Mouse (Mus musculus): Measurements from ENCODE around the gene Zbtb44. TPM values are rescaled to one million over a fixed set of nuclear protein-coding genes. Genes with fewer than 3 reads are reported as not detected.

Zbtb44 gene
- polyA plus RNA-seq, 1 experiment: 12.3 TPM

DNA sequence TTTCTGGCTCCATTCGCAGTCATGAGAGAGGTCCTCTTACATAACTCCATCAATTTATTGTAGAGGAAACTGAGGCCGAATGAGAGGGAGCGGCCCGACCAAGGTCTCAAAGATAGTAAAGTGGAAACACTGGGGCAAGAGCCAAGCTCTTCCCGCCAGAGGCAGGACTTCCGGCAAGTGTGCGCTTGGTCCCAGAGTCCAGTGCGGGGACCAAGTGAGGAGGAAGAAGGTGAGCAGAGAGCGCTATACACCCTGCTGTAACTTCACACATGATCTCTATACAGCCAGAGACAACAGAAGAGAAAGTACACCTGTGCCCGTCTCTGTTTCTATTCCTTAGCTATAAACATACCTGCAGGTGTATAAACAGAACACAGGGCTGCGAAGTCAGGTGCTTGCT lies 86.6 kb downstream of the Zbtb44 start:
- H3K4me3 ChIP-seq (ENCODE audit: insufficient read depth, low read depth, low read length): no peak overlapping the region
- H3K4me1 ChIP-seq (ENCODE audit: control insufficient read depth, insufficient read depth, insufficient read length, low read length): peaks cover 2% of the 10 kb centered on the region; the same call in 1 of the 2 replicates
- H3K27ac ChIP-seq (replicated peaks; ENCODE audit: low read depth, low read length): no peak overlapping the region

- H3K4me1 ChIP-seq (ENCODE audit: control insufficient read depth, insufficient read depth, insufficient read length, low read length): peaks cover 2% of the 10 kb centered on the region; the same call in 1 of the 2 replicates
- H3K4me3 ChIP-seq (ENCODE audit: insufficient read depth, low read depth, low read length): no peak overlapping the region
- no peak overlapping the region for H3K27ac ChIP-seq (replicated peaks; ENCODE audit: low read depth, low read length)
These were observed 87.0 kb downstream of the Zbtb44 start for GRCm38 (mm10) chr9:31117488-31117887.

GRCm38 (mm10) chr9:31118520-31119298 lies 88.3 kb downstream of the Zbtb44 start:
- Histone ChIP-seq H3K4me1 (ENCODE audit: control insufficient read depth, insufficient read depth, insufficient read length, low read length) (peaks cover 2% of the 10 kb centered on the region; the same call in 1 of the 2 replicates), H3K4me3 (ENCODE audit: insufficient read depth, low read depth, low read length) (no peak overlapping the region), H3K27ac (replicated peaks; ENCODE audit: low read depth, low read length) (no peak overlapping the region)

DNA sequence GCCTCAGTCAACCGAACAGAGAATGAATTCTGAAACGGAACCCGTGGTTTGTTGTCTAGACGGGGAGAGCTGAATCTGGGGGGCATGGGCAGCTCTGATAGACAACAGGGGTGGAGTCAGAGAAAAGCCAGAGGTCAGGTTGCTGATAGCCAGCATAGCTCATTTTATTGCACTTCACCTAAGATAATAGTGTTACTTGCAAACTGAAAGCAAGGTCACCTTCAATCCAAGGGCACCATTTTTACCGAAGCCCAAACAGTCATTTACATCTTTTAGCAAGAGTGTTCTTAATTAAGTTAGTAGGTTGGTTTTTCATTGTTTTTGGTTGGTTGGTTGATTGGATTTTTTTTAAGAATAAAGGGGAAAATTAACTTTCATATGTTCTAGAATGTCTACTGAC lies 89.0 kb downstream of the Zbtb44 start:
- Histone ChIP-seq H3K27ac (replicated peaks; ENCODE audit: low read depth, low read length) (no peak overlapping the region), H3K4me1 (ENCODE audit: control insufficient read depth, insufficient read depth, insufficient read length, low read length) (peaks cover 2% of the 10 kb centered on the region; the same call in 1 of the 2 replicates), H3K4me3 (ENCODE audit: insufficient read depth, low read depth, low read length) (no peak overlapping the region)

GRCm38 (mm10) chr9:31119882-31120532 lies 89.6 kb downstream of the Zbtb44 start:
- Histone ChIP-seq H3K27ac (replicated peaks; ENCODE audit: low read depth, low read length) (no peak overlapping the region), H3K4me1 (ENCODE audit: control insufficient read depth, insufficient read depth, insufficient read length, low read length) (peaks cover 2% of the 10 kb centered on the region; the same call in 1 of the 2 replicates), H3K4me3 (ENCODE audit: insufficient read depth, low read depth, low read length) (no peak overlapping the region)

DNA sequence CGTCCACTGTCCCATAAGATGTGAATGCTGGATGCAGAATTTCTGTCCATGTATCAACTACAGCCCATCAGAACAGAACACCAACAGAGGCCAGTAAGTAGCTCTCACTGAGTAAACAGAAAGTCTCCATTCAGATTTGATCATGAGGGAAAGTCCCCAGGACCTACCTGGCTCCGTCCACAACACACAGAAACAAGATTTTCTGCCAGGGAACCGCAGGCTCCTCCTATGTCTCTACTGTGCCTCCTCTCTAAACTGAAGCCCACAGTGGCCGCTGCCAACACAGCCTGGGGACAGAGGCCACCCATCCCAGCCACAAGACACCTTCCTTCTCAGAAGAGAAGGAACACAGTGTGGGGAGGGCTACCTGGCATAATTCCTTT lies 90.1 kb downstream of the Zbtb44 start:
- Histone ChIP-seq H3K4me1 (ENCODE audit: control insufficient read depth, insufficient read depth, insufficient read length, low read length) (peaks cover 2% of the 10 kb centered on the region; the same call in 1 of the 2 replicates), H3K27ac (replicated peaks; ENCODE audit: low read depth, low read length) (no peak overlapping the region), H3K4me3 (ENCODE audit: insufficient read depth, low read depth, low read length) (no peak overlapping the region)

- Histone ChIP-seq H3K4me3 (ENCODE audit: insufficient read depth, low read depth, low read length) (no peak overlapping the region), H3K27ac (replicated peaks; ENCODE audit: low read depth, low read length) (no peak overlapping the region)
These were observed 92.1 kb downstream of the Zbtb44 start for GRCm38 (mm10) chr9:31122464-31123030.

More at GRCm38 (mm10) chr9:31122464-31123030, 92.1 kb downstream of the Zbtb44 start:
- peaks cover 2% of the 10 kb centered on the region; the same call in 1 of the 2 replicates for H3K4me1 ChIP-seq (ENCODE audit: control insufficient read depth, insufficient read depth, insufficient read length, low read length)

Other genes with a start within 250 kb of the Zbtb44 start
- gene Adamts15, start 108.2 kb upstream of the Zbtb44 start, polyA plus RNA-seq (2012; ENCODE audit: insufficient read depth, insufficient read length, missing spikeins): 0.50 and 0.63 TPM in 2 replicates
- gene Adamts8, start 88.1 kb upstream of the Zbtb44 start, polyA plus RNA-seq (2012; ENCODE audit: insufficient read depth, insufficient read length, missing spikeins): not detected in 2 replicates
- gene St14, start 101.2 kb downstream of the Zbtb44 start, polyA plus RNA-seq (2012; ENCODE audit: insufficient read depth, insufficient read length, missing spikeins): 0.71 TPM in 1 of 2 replicates, not detected in the other
- 657 and 1,031 TPM in 2 replicates for gene Aplp2, start 181.2 kb downstream of the Zbtb44 start, polyA plus RNA-seq (2012; ENCODE audit: insufficient read depth, insufficient read length, missing spikeins)
- gene Prdm10, start 249.9 kb downstream of the Zbtb44 start, polyA plus RNA-seq (2012; ENCODE audit: insufficient read depth, insufficient read length, missing spikeins): 1.7 and 2.3 TPM in 2 replicates

Measured in brown adipose tissue, adult 24 weeks (tissue).